Mouse (Mus musculus): ENCODE data around the gene Glrx5. TPM values are rescaled to one million over a fixed set of nuclear protein-coding genes. Genes with fewer than 3 reads are reported as not detected.
A peak's percentile ranks its signal among the peaks of the same experiment; 100 is the strongest.

Gene Glrx5
- polyA plus RNA-seq, 1 experiment from 2014 or later = 184 TPM

- Histone ChIP-seq H3K9me3 (no peaks in the 10 kb centered on the region), H3K27ac (no peak overlapping the region)
- 76% methylated on average over 12 of the region's 12 CpGs for WGBS
These were observed 7.2 kb downstream of the Glrx5 start for GRCm38 (mm10) chr12:105039578-105040289.

GRCm38 (mm10) chr12:105040950-105041349 is 8.5 kb downstream of the Glrx5 start:
- Histone ChIP-seq H3K27me3 (replicated peaks) (no peaks in the 10 kb centered on the region), H3K4me1 (no peaks in the 10 kb centered on the region), H3K36me3 (peaks cover 29% of the 10 kb centered on the region), H3K4me2 (replicated peaks) (no peak overlapping the region), H3K27ac (no peak overlapping the region), H3K9me3 (no peaks in the 10 kb centered on the region), H3K9ac (no peak overlapping the region), H3K4me3 (no peak overlapping the region)
- no peak for ATAC-seq (ENCODE audit: low FRiP score, low read depth)
- WGBS = 95% methylated on average over 7 of the region's 7 CpGs

More at GRCm38 (mm10) chr12:105039578-105040289, 7.2 kb downstream of the Glrx5 start:
- Histone ChIP-seq H3K4me1 (peaks cover 4% of the 10 kb centered on the region; the same call in 1 of the 2 replicates), H3K4me2 (replicated peaks) (no peak overlapping the region), H3K36me3 (peaks cover 33% of the 10 kb centered on the region), H3K27me3 (replicated peaks) (no peaks in the 10 kb centered on the region), H3K4me3 (no peak overlapping the region), H3K9ac (no peak overlapping the region)
- no peak for ATAC-seq (ENCODE audit: low FRiP score, low read depth)

GRCm38 (mm10) chr12:105043081-105043480 is 10.6 kb downstream of the Glrx5 start:
- Histone ChIP-seq H3K9me3 (no peaks in the 10 kb centered on the region), H3K27me3 (replicated peaks) (no peaks in the 10 kb centered on the region), H3K4me3 (no peak overlapping the region), H3K4me2 (replicated peaks) (no peak overlapping the region), H3K4me1 (no peaks in the 10 kb centered on the region), H3K9ac (no peak overlapping the region), H3K36me3 (peaks cover 29% of the 10 kb centered on the region), H3K27ac (no peak overlapping the region)
- 87% methylated on average over 5 of the region's 5 CpGs for WGBS
- no peak for ATAC-seq (ENCODE audit: low FRiP score, low read depth)

- Histone ChIP-seq H3K27me3 (replicated peaks) (no peaks in the 10 kb centered on the region), H3K27ac (no peak overlapping the region), H3K4me1 (no peaks in the 10 kb centered on the region), H3K4me2 (replicated peaks) (no peak overlapping the region), H3K9ac (no peak overlapping the region), H3K4me3 (no peak overlapping the region), H3K36me3 (peaks cover 29% of the 10 kb centered on the region), H3K9me3 (no peaks in the 10 kb centered on the region)
- 90% methylated on average over 9 of the region's 9 CpGs for WGBS
- ATAC-seq (ENCODE audit: low FRiP score, low read depth) = no peak
These were observed 12.3 kb downstream of the Glrx5 start for GRCm38 (mm10) chr12:105044775-105045174.

- H3K27ac ChIP-seq = no peak overlapping the region
- no peaks in the 10 kb centered on the region for H3K27me3 ChIP-seq (replicated peaks)
- H3K9me3 ChIP-seq = no peaks in the 10 kb centered on the region
- no peaks in the 10 kb centered on the region for H3K36me3 ChIP-seq
- no peaks in the 10 kb centered on the region for H3K4me1 ChIP-seq
- no peak for ATAC-seq (ENCODE audit: low FRiP score, low read depth)
- no peak overlapping the region for H3K4me2 ChIP-seq (replicated peaks)
- no peak overlapping the region for H3K4me3 ChIP-seq
- H3K9ac ChIP-seq = no peak overlapping the region
- WGBS = 78% methylated on average over 17 of the region's 17 CpGs
These were observed 15.9 kb downstream of the Glrx5 start for GRCm38 (mm10) chr12:105048301-105048863.

- 83% methylated on average over 12 of the region's 12 CpGs for WGBS
- no peak for ATAC-seq (ENCODE audit: low FRiP score, low read depth)
- Histone ChIP-seq H3K9me3 (no peaks in the 10 kb centered on the region), H3K36me3 (no peaks in the 10 kb centered on the region), H3K4me1 (no peaks in the 10 kb centered on the region), H3K27ac (no peak overlapping the region), H3K4me2 (replicated peaks) (no peak overlapping the region), H3K4me3 (no peak overlapping the region), H3K27me3 (replicated peaks) (no peaks in the 10 kb centered on the region), H3K9ac (no peak overlapping the region)
These were observed 17.3 kb downstream of the Glrx5 start for GRCm38 (mm10) chr12:105049813-105050212.

GRCm38 (mm10) chr12:105050898-105051297 is 18.4 kb downstream of the Glrx5 start:
- no peak for ATAC-seq (ENCODE audit: low FRiP score, low read depth)

GRCm38 (mm10) chr12:105054041-105054440 is 21.6 kb downstream of the Glrx5 start:
- 94% methylated on average over 15 of the region's 15 CpGs for WGBS
- ATAC-seq (ENCODE audit: low FRiP score, low read depth) = no peak

More at GRCm38 (mm10) chr12:105050898-105051297, 18.4 kb downstream of the Glrx5 start:
- Histone ChIP-seq H3K4me1 (no peaks in the 10 kb centered on the region), H3K9ac (no peak overlapping the region), H3K36me3 (no peaks in the 10 kb centered on the region), H3K27me3 (replicated peaks) (no peaks in the 10 kb centered on the region), H3K4me2 (replicated peaks) (no peak overlapping the region), H3K27ac (no peak overlapping the region), H3K4me3 (no peak overlapping the region), H3K9me3 (no peaks in the 10 kb centered on the region)
- 19% methylated on average over 4 of the region's 4 CpGs for WGBS

GRCm38 (mm10) chr12:105055308-105055707 is 22.8 kb downstream of the Glrx5 start:
- H3K4me1 ChIP-seq = no peaks in the 10 kb centered on the region
- no peak overlapping the region for H3K27ac ChIP-seq
- H3K9me3 ChIP-seq = 0 out of 2 replicates have a peak, but pooled peaks cover 3% of the 10 kb centered on the region
- no peak overlapping the region for H3K4me2 ChIP-seq (replicated peaks)
- H3K36me3 ChIP-seq = no peaks in the 10 kb centered on the region
- no peak overlapping the region for H3K9ac ChIP-seq
- WGBS = 87% methylated on average over 6 of the region's 6 CpGs
- no peak for ATAC-seq (ENCODE audit: low FRiP score, low read depth)
- H3K27me3 ChIP-seq (replicated peaks) = no peaks in the 10 kb centered on the region
- H3K4me3 ChIP-seq = no peak overlapping the region

More at GRCm38 (mm10) chr12:105054041-105054440, 21.6 kb downstream of the Glrx5 start:
- H3K9me3 ChIP-seq = 0 out of 2 replicates have a peak, but pooled peaks cover 3% of the 10 kb centered on the region
- H3K27me3 ChIP-seq (replicated peaks) = no peaks in the 10 kb centered on the region
- H3K27ac ChIP-seq = no peak overlapping the region
- H3K36me3 ChIP-seq = no peaks in the 10 kb centered on the region
- H3K9ac ChIP-seq = no peak overlapping the region
- no peaks in the 10 kb centered on the region for H3K4me1 ChIP-seq
- no peak overlapping the region for H3K4me2 ChIP-seq (replicated peaks)
- no peak overlapping the region for H3K4me3 ChIP-seq

- Histone ChIP-seq H3K4me3 (no peak overlapping the region), H3K9ac (no peak overlapping the region), H3K4me1 (no peaks in the 10 kb centered on the region), H3K9me3 (0 out of 2 replicates have a peak, but pooled peaks cover 3% of the 10 kb centered on the region), H3K4me2 (replicated peaks) (no peak overlapping the region), H3K27me3 (replicated peaks) (no peaks in the 10 kb centered on the region), H3K36me3 (no peaks in the 10 kb centered on the region), H3K27ac (no peak overlapping the region)
- ATAC-seq (ENCODE audit: low FRiP score, low read depth) = no peak
- 85% methylated on average over 2 of the region's 2 CpGs for WGBS
These were observed 27.5 kb downstream of the Glrx5 start for GRCm38 (mm10) chr12:105060006-105060405.

GRCm38 (mm10) chr12:105063201-105064134 is 31.0 kb downstream of the Glrx5 start:
- peak overlapping the region; percentile 21 for H3K4me2 ChIP-seq (replicated peaks)
- 0 out of 2 replicates have a peak, but pooled peaks cover 3% of the 10 kb centered on the region for H3K9me3 ChIP-seq
- H3K36me3 ChIP-seq = no peaks in the 10 kb centered on the region
- no peak overlapping the region for H3K4me3 ChIP-seq
- no peak overlapping the region for H3K27ac ChIP-seq
- no peak overlapping the region for H3K9ac ChIP-seq
- ATAC-seq (ENCODE audit: low FRiP score, low read depth) = peak; percentile 60; the same call in 1 of the 2 replicates
- H3K4me1 ChIP-seq = no peaks in the 10 kb centered on the region
- no peaks in the 10 kb centered on the region for H3K27me3 ChIP-seq (replicated peaks)
- WGBS = 45% methylated on average over 28 of the region's 28 CpGs

GRCm38 (mm10) chr12:105064168-105064567 is 31.7 kb downstream of the Glrx5 start:
- no peak for ATAC-seq (ENCODE audit: low FRiP score, low read depth)
- H3K9me3 ChIP-seq = no peaks in the 10 kb centered on the region
- WGBS = 82% methylated on average over 4 of the region's 4 CpGs
- no peak overlapping the region for H3K4me2 ChIP-seq (replicated peaks)
- H3K27ac ChIP-seq = no peak overlapping the region
- no peaks in the 10 kb centered on the region for H3K27me3 ChIP-seq (replicated peaks)
- no peak overlapping the region for H3K9ac ChIP-seq
- H3K4me3 ChIP-seq = no peak overlapping the region
- no peaks in the 10 kb centered on the region; the same call in 1 of the 2 replicates for H3K4me1 ChIP-seq
- no peaks in the 10 kb centered on the region for H3K36me3 ChIP-seq
